Comparison of ENCODE assay signal across 9 mouse cellular contexts in the genomic region with DNA sequence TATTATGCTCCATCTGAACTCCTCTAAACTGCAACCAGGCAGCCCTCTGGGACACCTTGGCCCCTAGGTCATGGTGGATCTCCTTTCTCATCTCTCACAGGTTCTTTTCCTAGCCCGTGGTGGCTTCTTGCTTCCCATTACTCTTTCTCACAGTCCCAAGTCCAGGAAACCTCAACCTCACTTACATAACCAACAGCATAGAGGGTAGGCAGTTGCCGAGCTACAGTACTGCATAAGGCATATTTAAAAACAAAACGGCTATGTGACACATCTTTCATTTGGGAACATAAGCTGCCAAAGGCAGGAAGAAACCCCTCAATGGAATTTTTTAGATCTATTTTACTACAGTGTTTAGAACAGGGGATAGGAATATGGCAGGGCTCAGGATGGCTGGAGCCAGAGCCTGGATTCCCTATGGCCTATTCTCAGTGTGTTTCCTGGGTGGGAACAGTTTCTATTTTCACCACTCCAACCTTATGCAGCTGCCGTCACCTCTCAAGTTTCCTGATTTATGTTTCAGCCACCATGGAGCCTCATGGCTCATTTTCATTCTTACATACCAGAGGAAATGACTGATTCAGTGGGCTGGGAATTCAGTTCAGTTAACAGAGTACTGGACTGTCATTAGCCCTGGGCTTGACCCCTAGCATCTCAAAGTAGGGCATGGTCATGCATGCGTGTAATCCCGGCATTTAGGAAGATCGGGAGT.
DNase-seq lines count a peak whose midpoint lies in the region; ATAC-seq and TF ChIP-seq lines count a peak whose summit lies in the region.
"Had no signal": no experiment of that assay in that cellular context is flagged by ENCODE, and none has a peak within 500 bp of the region (broad histone marks: within the 10 kb centered on the region; RNA-seq: fewer than 3 reads in every experiment).

No protein-coding gene starts in this region.

- 49% methylated on average over 7 of the region's 7 CpGs for WGBS in lung, embryonic 14.5 days
- 62% methylated on average over 7 of the region's 7 CpGs for WGBS in limb, embryonic 14.5 days
- WGBS in liver, embryonic 12.5 days (ENCODE audit: insufficient replicate concordance): 66% methylated on average over 7 of the region's 7 CpGs

- H3K4me3 ChIP-seq in lung, embryonic 14.5 days (ENCODE audit: low read depth, low read length): no peak overlapping the region
- H3K4me3 ChIP-seq in limb, embryonic 14.5 days (replicated peaks; ENCODE audit: low read length): no peak overlapping the region
- H3K4me3 ChIP-seq in liver, embryonic 12.5 days: no peak overlapping the region
- H3K4me3 ChIP-seq: midbrain, embryonic 12.5 days had no signal

- H3K9ac ChIP-seq in lung, embryonic 14.5 days: no peak overlapping the region
- no peak overlapping the region for H3K9ac ChIP-seq in limb, embryonic 14.5 days (ENCODE audit: low read depth, low read length, severe bottlenecking)
- H3K9ac ChIP-seq in liver, embryonic 12.5 days: no peak overlapping the region
- H3K9ac ChIP-seq: midbrain, embryonic 12.5 days had no signal

- peaks cover 10% of the 10 kb centered on the region; the same call in 1 of the 2 replicates for H3K4me1 ChIP-seq in lung, embryonic 14.5 days (ENCODE audit: insufficient read depth)
- H3K4me1 ChIP-seq in limb, embryonic 14.5 days (ENCODE audit: control insufficient read depth, insufficient read depth, low read length): peaks cover 13% of the 10 kb centered on the region
- no peaks in the 10 kb centered on the region for H3K4me1 ChIP-seq in liver, embryonic 12.5 days
- H3K4me1 ChIP-seq: midbrain, embryonic 12.5 days had no signal

- DNase-seq in adrenal gland, postnatal 10 days: peak; percentile 8
- no peak for DNase-seq in adrenal gland, adult 8-10 months
- peak; percentile 47 for DNase-seq in lung, embryonic 14.5 days
- no peak for DNase-seq in lung, postnatal 14 days
- DNase-seq in gastrocnemius, postnatal 10 days: peak; percentile 15
- peak; percentile 66 for DNase-seq in limb, embryonic 14.5 days (ENCODE audit: low spot score)
- no peak for DNase-seq in thymus, postnatal 10 days (ENCODE audit: low spot score in 2 of 2)

- ATAC-seq in lung, embryonic 14.5 days (ENCODE audit: insufficient read depth): peak; percentile 55
- ATAC-seq in limb, embryonic 14.5 days (ENCODE audit: low FRiP score, low read depth): peak; percentile 89
- no peak for ATAC-seq in liver, embryonic 12.5 days

- no peak for TF ChIP-seq POLR2A in limb, embryonic 14.5 days (IDR thresholded peaks at IDR 0.05; ENCODE audit: borderline replicate concordance, extremely low read depth, insufficient read depth, insufficient read length)

- no peaks in the 10 kb centered on the region for H3K36me3 ChIP-seq in lung, embryonic 14.5 days (ENCODE audit: insufficient read depth)
- no peaks in the 10 kb centered on the region for H3K36me3 ChIP-seq in limb, embryonic 14.5 days (ENCODE audit: control insufficient read depth, insufficient read depth, low read length)
- no peaks in the 10 kb centered on the region for H3K36me3 ChIP-seq in liver, embryonic 12.5 days
- H3K36me3 ChIP-seq: midbrain, embryonic 12.5 days had no signal

- H3K4me2 ChIP-seq in lung, embryonic 14.5 days: no peak overlapping the region
- no peak overlapping the region for H3K4me2 ChIP-seq in limb, embryonic 14.5 days (replicated peaks; ENCODE audit: low read depth, low read length, severe bottlenecking)
- no peak overlapping the region for H3K4me2 ChIP-seq in liver, embryonic 12.5 days
- H3K4me2 ChIP-seq: midbrain, embryonic 12.5 days had no signal

- no peaks in the 10 kb centered on the region for H3K9me3 ChIP-seq in lung, embryonic 14.5 days (ENCODE audit: low read depth, low read length)
- no peaks in the 10 kb centered on the region for H3K9me3 ChIP-seq in limb, embryonic 14.5 days (ENCODE audit: control insufficient read depth, low read length)
- H3K9me3 ChIP-seq in liver, embryonic 12.5 days (replicated peaks): no peaks in the 10 kb centered on the region
- H3K9me3 ChIP-seq: midbrain, embryonic 12.5 days had no signal

- no peaks in the 10 kb centered on the region for H3K27me3 ChIP-seq in lung, embryonic 14.5 days (ENCODE audit: insufficient read depth, low read length)
- H3K27me3 ChIP-seq in limb, embryonic 14.5 days (ENCODE audit: control insufficient read depth, insufficient read depth, low read length): no peaks in the 10 kb centered on the region
- no peaks in the 10 kb centered on the region for H3K27me3 ChIP-seq in liver, embryonic 12.5 days (replicated peaks)
- H3K27me3 ChIP-seq: midbrain, embryonic 12.5 days had no signal

- peak overlapping the region; percentile 47; the same call in 1 of the 2 replicates for H3K27ac ChIP-seq in lung, embryonic 14.5 days (ENCODE audit: low read depth)
- 0 out of 2 replicates have a peak overlapping the region, but pooled peaks have one; percentile 3 for H3K27ac ChIP-seq in limb, embryonic 14.5 days (replicated peaks; ENCODE audit: low read depth, low read length)
- H3K27ac ChIP-seq in liver, embryonic 12.5 days: no peak overlapping the region
- H3K27ac ChIP-seq: midbrain, embryonic 12.5 days had no signal

- no peak for TF ChIP-seq CTCF in lung, embryonic 14.5 days (IDR thresholded peaks at IDR 0.05; ENCODE audit: low read depth)

Comparison
In these comparisons a context has a peak if more than half of its experiments do, and no peak if none do; other contexts are left out.
1. DNase-seq: peak in adrenal gland, postnatal 10 days (single experiment), lung, embryonic 14.5 days (single experiment), gastrocnemius, postnatal 10 days (single experiment) and limb, embryonic 14.5 days (single experiment); none in adrenal gland, adult 8-10 months (single experiment), lung, postnatal 14 days (single experiment) and thymus, postnatal 10 days (0 of 2).